Mouse (Mus musculus): ENCODE data around the gene Gm33543. TPM values are rescaled to one million over a fixed set of nuclear protein-coding genes. Genes with fewer than 3 reads are reported as not detected.

Gm33543 gene
- polyA plus RNA-seq, 1 experiment: not detected

GRCm38 (mm10) chr10:95862664-95863063, 19.9 kb upstream of the Gm33543 start:
- Histone ChIP-seq H3K27me3 (ENCODE audit: control insufficient read depth, insufficient read depth, insufficient read length) (no peaks in the 10 kb centered on the region), H3ac (ENCODE audit: control insufficient read depth, insufficient read length) (no peak overlapping the region), H3K4me2 (ENCODE audit: low read depth) (no peak overlapping the region), H3K4me3 (no peak overlapping the region), H3K36me3 (ENCODE audit: control insufficient read depth, insufficient read depth) (no peaks in the 10 kb centered on the region), H3K79me2 (ENCODE audit: control insufficient read depth, insufficient read depth) (no peaks in the 10 kb centered on the region)
- no peak for TF ChIP-seq CEBPB (IDR thresholded peaks at IDR 0.05; ENCODE audit: insufficient read depth, poor library complexity, severe bottlenecking)
- TF ChIP-seq MYOD1 (IDR thresholded peaks at IDR 0.05; ENCODE audit: control insufficient read depth in 1 of 3, insufficient read length in 2 of 3, low read depth in 2 of 3): no peak
- no peak for TF ChIP-seq USF1 (IDR thresholded peaks at IDR 0.05; ENCODE audit: low read depth)
- no peak for TF ChIP-seq E2F4 (IDR thresholded peaks at IDR 0.05; ENCODE audit: insufficient read depth)
- TF ChIP-seq TCF12 (IDR thresholded peaks at IDR 0.05; ENCODE audit: insufficient read depth, poor library complexity, severe bottlenecking): no peak
- no peak for TF ChIP-seq POLR2AphosphoS2 (IDR thresholded peaks at IDR 0.05; ENCODE audit: insufficient read length, low read depth)
- no peak for TF ChIP-seq TCF3 (IDR thresholded peaks at IDR 0.05; ENCODE audit: insufficient read length, low read depth)
- no peak for TF ChIP-seq POLR2A (IDR thresholded peaks at IDR 0.05; ENCODE audit: insufficient read length, low read depth)
- TF ChIP-seq SRF (IDR thresholded peaks at IDR 0.05; ENCODE audit: control insufficient read depth, insufficient read length, low read depth): no peak
- no peak for TF ChIP-seq MYOG (IDR thresholded peaks at IDR 0.05; ENCODE audit: control insufficient read depth in 1 of 3, insufficient read depth in 1 of 3, insufficient read length in 2 of 3, low read depth in 2 of 3)
- no peak for TF ChIP-seq REST (IDR thresholded peaks at IDR 0.05; ENCODE audit: insufficient read depth, insufficient read length)
- TF ChIP-seq MAX (IDR thresholded peaks at IDR 0.05; ENCODE audit: low read depth): no peak

DNA sequence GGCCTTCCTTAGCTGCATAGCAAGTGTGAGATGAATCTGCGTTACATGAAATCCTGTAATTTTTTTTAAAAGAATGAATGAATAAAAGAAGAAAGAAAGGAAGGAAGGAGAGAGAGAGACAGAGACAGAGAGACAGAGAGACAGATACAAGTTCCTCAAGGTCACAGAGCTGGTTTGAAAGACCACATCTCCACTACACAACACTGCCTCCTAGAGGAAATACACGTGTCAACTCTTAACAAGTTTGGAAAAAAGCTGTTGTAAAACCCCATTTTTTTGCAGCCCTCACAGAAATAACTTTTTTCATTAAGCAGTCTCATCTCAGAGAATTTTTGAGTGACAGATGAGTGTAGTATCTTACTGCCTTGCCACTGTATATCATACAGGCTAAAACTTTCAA, 15.4 kb upstream of the Gm33543 start:
- no peak overlapping the region for H3ac ChIP-seq (ENCODE audit: control insufficient read depth, insufficient read length)
- no peaks in the 10 kb centered on the region for H3K36me3 ChIP-seq (ENCODE audit: control insufficient read depth, insufficient read depth)
- no peak overlapping the region for H3K4me2 ChIP-seq (ENCODE audit: low read depth)
- no peaks in the 10 kb centered on the region for H3K27me3 ChIP-seq (ENCODE audit: control insufficient read depth, insufficient read depth, insufficient read length)
- no peaks in the 10 kb centered on the region for H3K79me2 ChIP-seq (ENCODE audit: control insufficient read depth, insufficient read depth)
- H3K4me3 ChIP-seq: no peak overlapping the region
- no peak for TF ChIP-seq E2F4 (IDR thresholded peaks at IDR 0.05; ENCODE audit: insufficient read depth)
- no peak for TF ChIP-seq TCF12 (IDR thresholded peaks at IDR 0.05; ENCODE audit: insufficient read depth, poor library complexity, severe bottlenecking)
- TF ChIP-seq SRF (IDR thresholded peaks at IDR 0.05; ENCODE audit: control insufficient read depth, insufficient read length, low read depth): no peak
- TF ChIP-seq CEBPB (IDR thresholded peaks at IDR 0.05; ENCODE audit: insufficient read depth, poor library complexity, severe bottlenecking): no peak
- no peak for TF ChIP-seq TCF3 (IDR thresholded peaks at IDR 0.05; ENCODE audit: insufficient read length, low read depth)
- TF ChIP-seq USF1 (IDR thresholded peaks at IDR 0.05; ENCODE audit: low read depth): no peak
- TF ChIP-seq MYOG (IDR thresholded peaks at IDR 0.05; ENCODE audit: control insufficient read depth in 1 of 3, insufficient read depth in 1 of 3, insufficient read length in 2 of 3, low read depth in 2 of 3): no peak
- no peak for TF ChIP-seq REST (IDR thresholded peaks at IDR 0.05; ENCODE audit: insufficient read depth, insufficient read length)
- no peak for TF ChIP-seq POLR2A (IDR thresholded peaks at IDR 0.05; ENCODE audit: insufficient read length, low read depth)
- TF ChIP-seq POLR2AphosphoS2 (IDR thresholded peaks at IDR 0.05; ENCODE audit: insufficient read length, low read depth): no peak
- TF ChIP-seq MYOD1 (IDR thresholded peaks at IDR 0.05; ENCODE audit: control insufficient read depth in 1 of 3, insufficient read length in 2 of 3, low read depth in 2 of 3): no peak
- TF ChIP-seq MAX (IDR thresholded peaks at IDR 0.05; ENCODE audit: low read depth): no peak

DNA sequence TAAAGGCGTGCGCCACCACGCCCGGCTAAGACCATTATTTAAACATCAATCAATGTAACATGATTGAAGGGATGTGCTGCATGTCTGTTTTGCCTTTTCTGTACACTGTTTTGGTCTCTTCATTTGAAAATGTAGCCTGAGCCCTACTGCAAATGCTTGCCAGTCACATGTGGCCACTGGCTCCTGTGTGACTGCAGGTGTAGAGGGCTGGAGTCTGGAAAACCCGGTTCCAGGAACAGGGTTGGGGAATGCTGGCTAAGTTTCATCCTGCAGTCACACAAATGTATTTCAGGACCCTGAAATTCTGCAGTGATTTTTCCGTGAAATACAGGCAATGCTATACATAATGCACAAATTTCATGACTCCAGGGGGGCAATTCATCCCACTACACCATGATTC, 12.7 kb upstream of the Gm33543 start:
- H3K36me3 ChIP-seq (ENCODE audit: control insufficient read depth, insufficient read depth): no peaks in the 10 kb centered on the region
- no peaks in the 10 kb centered on the region for H3K27me3 ChIP-seq (ENCODE audit: control insufficient read depth, insufficient read depth, insufficient read length)
- no peak overlapping the region for H3ac ChIP-seq (ENCODE audit: control insufficient read depth, insufficient read length)
- H3K4me3 ChIP-seq: no peak overlapping the region
- H3K4me2 ChIP-seq (ENCODE audit: low read depth): no peak overlapping the region
- TF ChIP-seq POLR2A (IDR thresholded peaks at IDR 0.05; ENCODE audit: insufficient read length, low read depth) (no peak), POLR2AphosphoS2 (IDR thresholded peaks at IDR 0.05; ENCODE audit: insufficient read length, low read depth) (no peak), E2F4 (IDR thresholded peaks at IDR 0.05; ENCODE audit: insufficient read depth) (no peak), MYOD1 (IDR thresholded peaks at IDR 0.05; ENCODE audit: control insufficient read depth in 1 of 3, insufficient read length in 2 of 3, low read depth in 2 of 3) (no peak), USF1 (IDR thresholded peaks at IDR 0.05; ENCODE audit: low read depth) (no peak), CEBPB (IDR thresholded peaks at IDR 0.05; ENCODE audit: insufficient read depth, poor library complexity, severe bottlenecking) (no peak), TCF12 (IDR thresholded peaks at IDR 0.05; ENCODE audit: insufficient read depth, poor library complexity, severe bottlenecking) (no peak), SRF (IDR thresholded peaks at IDR 0.05; ENCODE audit: control insufficient read depth, insufficient read length, low read depth) (no peak), MYOG (IDR thresholded peaks at IDR 0.05; ENCODE audit: control insufficient read depth in 1 of 3, insufficient read depth in 1 of 3, insufficient read length in 2 of 3, low read depth in 2 of 3) (no peak), TCF3 (IDR thresholded peaks at IDR 0.05; ENCODE audit: insufficient read length, low read depth) (no peak), MAX (IDR thresholded peaks at IDR 0.05; ENCODE audit: low read depth) (no peak), REST (IDR thresholded peaks at IDR 0.05; ENCODE audit: insufficient read depth, insufficient read length) (no peak)
- H3K79me2 ChIP-seq (ENCODE audit: control insufficient read depth, insufficient read depth): no peaks in the 10 kb centered on the region

DNA sequence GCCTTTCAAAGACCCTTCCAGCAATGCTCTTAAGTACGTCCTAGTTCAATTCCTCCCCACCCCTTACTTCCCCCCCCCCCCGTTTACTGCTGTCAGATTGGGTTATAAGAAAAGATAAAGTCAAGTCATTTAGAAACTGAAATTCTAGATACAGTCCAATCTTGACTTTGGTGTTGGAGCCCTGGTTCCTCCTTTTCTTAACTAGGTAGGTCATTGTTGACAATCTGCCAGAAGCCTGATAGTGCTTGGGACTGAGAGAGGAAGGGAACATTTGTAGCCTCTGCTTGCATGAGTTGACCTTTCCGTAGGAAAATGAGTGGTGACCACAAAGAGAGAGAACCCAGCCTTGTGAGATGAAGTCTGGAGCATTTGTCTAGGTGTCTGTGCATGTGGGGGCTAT, 7.8 kb upstream of the Gm33543 start:
- no peak overlapping the region for H3ac ChIP-seq (ENCODE audit: control insufficient read depth, insufficient read length)
- H3K27me3 ChIP-seq (ENCODE audit: control insufficient read depth, insufficient read depth, insufficient read length): no peaks in the 10 kb centered on the region
- H3K36me3 ChIP-seq (ENCODE audit: control insufficient read depth, insufficient read depth): no peaks in the 10 kb centered on the region
- TF ChIP-seq E2F4 (IDR thresholded peaks at IDR 0.05; ENCODE audit: insufficient read depth): no peak
- no peak for TF ChIP-seq USF1 (IDR thresholded peaks at IDR 0.05; ENCODE audit: low read depth)
- TF ChIP-seq REST (IDR thresholded peaks at IDR 0.05; ENCODE audit: insufficient read depth, insufficient read length): no peak
- no peak overlapping the region for H3K4me3 ChIP-seq
- H3K79me2 ChIP-seq (ENCODE audit: control insufficient read depth, insufficient read depth): no peaks in the 10 kb centered on the region
- H3K4me2 ChIP-seq (ENCODE audit: low read depth): no peak overlapping the region

DNA sequence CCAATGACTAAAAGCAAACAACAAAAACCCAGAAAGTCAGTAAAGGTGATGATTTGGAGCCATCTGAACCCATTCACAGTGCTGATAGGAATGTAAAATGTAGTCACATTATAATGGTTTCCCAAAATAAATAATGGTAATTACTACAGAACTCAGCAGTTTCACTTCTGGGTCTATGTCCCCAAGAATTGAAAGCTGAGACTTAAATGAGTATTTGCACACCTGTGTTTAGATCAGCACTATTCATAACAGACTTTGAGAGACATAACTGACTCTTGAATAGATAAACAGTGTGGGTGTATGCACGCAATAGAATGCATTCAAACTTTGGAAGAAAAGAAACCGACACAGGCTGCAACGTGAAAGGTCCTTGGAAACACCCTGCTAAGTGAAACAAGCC, 4.0 kb upstream of the Gm33543 start:
- no peaks in the 10 kb centered on the region for H3K36me3 ChIP-seq (ENCODE audit: control insufficient read depth, insufficient read depth)
- H3K4me3 ChIP-seq: no peak overlapping the region
- H3ac ChIP-seq (ENCODE audit: control insufficient read depth, insufficient read length): no peak overlapping the region
- no peaks in the 10 kb centered on the region for H3K79me2 ChIP-seq (ENCODE audit: control insufficient read depth, insufficient read depth)
- no peak for TF ChIP-seq MYOG (IDR thresholded peaks at IDR 0.05; ENCODE audit: control insufficient read depth in 1 of 3, insufficient read depth in 1 of 3, insufficient read length in 2 of 3, low read depth in 2 of 3)
- TF ChIP-seq CEBPB (IDR thresholded peaks at IDR 0.05; ENCODE audit: insufficient read depth, poor library complexity, severe bottlenecking): no peak
- TF ChIP-seq MAX (IDR thresholded peaks at IDR 0.05; ENCODE audit: low read depth): no peak
- no peak for TF ChIP-seq POLR2A (IDR thresholded peaks at IDR 0.05; ENCODE audit: insufficient read length, low read depth)
- TF ChIP-seq TCF12 (IDR thresholded peaks at IDR 0.05; ENCODE audit: insufficient read depth, poor library complexity, severe bottlenecking): no peak
- no peak for TF ChIP-seq POLR2AphosphoS2 (IDR thresholded peaks at IDR 0.05; ENCODE audit: insufficient read length, low read depth)
- no peak for TF ChIP-seq REST (IDR thresholded peaks at IDR 0.05; ENCODE audit: insufficient read depth, insufficient read length)
- no peak for TF ChIP-seq TCF3 (IDR thresholded peaks at IDR 0.05; ENCODE audit: insufficient read length, low read depth)
- no peak for TF ChIP-seq E2F4 (IDR thresholded peaks at IDR 0.05; ENCODE audit: insufficient read depth)
- no peaks in the 10 kb centered on the region for H3K27me3 ChIP-seq (ENCODE audit: control insufficient read depth, insufficient read depth, insufficient read length)
- no peak overlapping the region for H3K4me2 ChIP-seq (ENCODE audit: low read depth)

All from myocyte (in vitro differentiated cells).